Mouse (Mus musculus): ENCODE measurements at regions not wholly inside any gene's neighbourhood (a gene's known extent, or its start where the extent isn't known, plus 50 kb on each side); places are given as distances from the start of the nearest gene placed in this dataset.
A peak's percentile ranks its signal among the peaks of the same experiment; 100 is the strongest.

DNA sequence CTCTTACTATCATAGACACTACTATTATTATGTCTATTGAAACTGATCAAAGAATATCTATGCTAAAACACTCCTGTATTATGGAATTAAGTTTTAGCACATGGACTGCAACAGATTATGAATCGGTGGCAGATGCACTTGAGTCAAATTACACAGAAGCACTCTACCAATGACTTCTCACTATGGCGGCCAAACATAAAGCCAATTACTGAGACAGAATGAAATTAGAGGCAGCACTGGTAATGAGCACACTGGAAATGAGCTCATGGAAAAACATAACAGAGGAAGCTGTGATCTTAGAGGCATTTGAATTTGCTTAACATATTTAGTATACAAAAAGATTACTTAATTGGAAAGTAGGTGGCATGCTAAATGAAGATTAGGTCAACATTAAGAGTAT lies 512.8 kb downstream of the Gm43517 start:
- no peak overlapping the region for H3K4me3 ChIP-seq (replicated peaks; ENCODE audit: low read length)
- no peak overlapping the region for H3K27ac ChIP-seq (replicated peaks; ENCODE audit: low read depth, low read length)
- 87% methylated on average over 2 of the region's 2 CpGs for WGBS
- H3K4me1 ChIP-seq (ENCODE audit: control insufficient read depth, insufficient read depth, low read length): no peaks in the 10 kb centered on the region
- H3K4me2 ChIP-seq (replicated peaks; ENCODE audit: low read depth, low read length, severe bottlenecking): no peak overlapping the region
- no peaks in the 10 kb centered on the region for H3K27me3 ChIP-seq (ENCODE audit: control insufficient read depth, insufficient read depth, low read length)
- no peaks in the 10 kb centered on the region for H3K9me3 ChIP-seq (ENCODE audit: control insufficient read depth, low read length)
- no peak overlapping the region for H3K9ac ChIP-seq (ENCODE audit: low read depth, low read length, severe bottlenecking)
- no peaks in the 10 kb centered on the region for H3K36me3 ChIP-seq (ENCODE audit: control insufficient read depth, insufficient read depth, low read length)
- DNase-seq (ENCODE audit: low spot score): no peak
- ATAC-seq (ENCODE audit: low FRiP score, low read depth): no peak
- no peak for TF ChIP-seq POLR2A (IDR thresholded peaks at IDR 0.05; ENCODE audit: borderline replicate concordance, extremely low read depth, insufficient read depth, insufficient read length)

DNA sequence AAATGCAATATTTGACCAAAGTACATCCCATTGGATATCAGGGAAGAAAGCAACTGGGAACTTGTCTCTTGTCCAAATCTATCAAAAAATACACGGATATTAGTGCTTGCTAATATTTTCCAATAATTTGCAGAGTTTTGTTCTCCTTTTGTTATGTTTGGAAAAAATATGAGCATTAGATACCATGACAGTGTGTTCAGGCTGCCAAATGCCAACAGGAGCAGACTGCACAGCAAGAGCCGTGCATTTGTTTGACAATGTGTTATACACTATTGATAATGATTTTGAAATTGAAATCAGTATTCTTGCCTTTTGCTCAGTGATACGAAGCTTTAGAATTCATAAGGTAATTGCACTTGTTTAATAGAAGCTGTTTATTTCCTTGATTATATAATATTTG lies 530.7 kb downstream of the Gm43517 start:
- ATAC-seq (ENCODE audit: low FRiP score, low read depth): no peak
- no peak overlapping the region for H3K27ac ChIP-seq (replicated peaks; ENCODE audit: low read depth, low read length)

DNA sequence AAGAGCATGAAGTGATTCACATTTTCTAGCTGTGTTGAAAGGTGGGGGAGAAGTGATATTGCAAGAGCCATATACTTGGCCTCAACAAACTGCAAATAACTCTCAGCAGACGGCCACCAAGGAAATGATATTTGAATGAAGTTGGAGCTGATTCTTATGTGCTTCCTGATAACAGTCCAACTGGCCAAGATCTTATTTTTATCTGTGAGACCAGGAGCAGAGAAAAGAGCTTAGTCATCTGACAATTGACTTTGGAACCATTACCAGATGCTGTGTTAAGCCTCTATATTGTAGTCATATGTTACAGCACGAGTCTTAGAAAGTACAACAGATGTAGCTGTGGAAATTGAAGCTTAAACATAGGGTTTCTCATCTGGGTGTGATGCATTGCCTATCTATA lies 536.6 kb downstream of the Gm43517 start:
- DNase-seq (ENCODE audit: low spot score): peak; percentile 4
- no peak overlapping the region for H3K9ac ChIP-seq (ENCODE audit: low read depth, low read length, severe bottlenecking)
- WGBS: 48% methylated on average over 2 of the region's 2 CpGs

More for the DNA sequence above, 530.7 kb downstream of the Gm43517 start:
- no peak overlapping the region for H3K4me3 ChIP-seq (replicated peaks; ENCODE audit: low read length)
- no peaks in the 10 kb centered on the region for H3K4me1 ChIP-seq (ENCODE audit: control insufficient read depth, insufficient read depth, low read length)
- no peak overlapping the region for H3K4me2 ChIP-seq (replicated peaks; ENCODE audit: low read depth, low read length, severe bottlenecking)
- no peaks in the 10 kb centered on the region for H3K36me3 ChIP-seq (ENCODE audit: control insufficient read depth, insufficient read depth, low read length)
- no peak for DNase-seq (ENCODE audit: low spot score)
- H3K9me3 ChIP-seq (ENCODE audit: control insufficient read depth, low read length): no peaks in the 10 kb centered on the region
- H3K27me3 ChIP-seq (ENCODE audit: control insufficient read depth, insufficient read depth, low read length): no peaks in the 10 kb centered on the region
- no peak for TF ChIP-seq POLR2A (IDR thresholded peaks at IDR 0.05; ENCODE audit: borderline replicate concordance, extremely low read depth, insufficient read depth, insufficient read length)
- WGBS: 82% methylated on average over 3 of the region's 3 CpGs
- H3K9ac ChIP-seq (ENCODE audit: low read depth, low read length, severe bottlenecking): no peak overlapping the region

DNA sequence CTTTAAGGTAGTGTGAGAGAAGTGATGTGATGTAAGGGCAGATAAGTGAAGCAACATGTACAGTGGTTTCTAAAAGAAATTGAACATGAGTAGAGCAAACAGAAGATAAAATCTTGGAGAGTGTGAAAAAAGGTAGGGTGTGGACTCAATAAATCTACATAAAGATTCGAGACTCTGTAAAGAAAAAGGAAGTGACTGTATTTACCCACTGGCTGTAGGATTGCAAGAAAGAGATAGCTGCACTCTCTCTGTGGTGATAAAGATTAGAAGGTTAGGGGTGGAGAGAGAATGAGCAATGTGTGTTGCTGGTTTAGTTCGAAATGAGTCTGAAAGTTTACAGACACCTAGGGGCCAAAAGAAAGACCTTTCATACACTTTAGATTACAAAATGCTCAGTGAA lies 555.8 kb downstream of the Gm43517 start:
- WGBS: 61% methylated on average over 2 of the region's 2 CpGs
- H3K27ac ChIP-seq (replicated peaks; ENCODE audit: low read depth, low read length): no peak overlapping the region
- no peaks in the 10 kb centered on the region for H3K9me3 ChIP-seq (ENCODE audit: control insufficient read depth, low read length)
- H3K4me1 ChIP-seq (ENCODE audit: control insufficient read depth, insufficient read depth, low read length): no peaks in the 10 kb centered on the region
- no peaks in the 10 kb centered on the region for H3K36me3 ChIP-seq (ENCODE audit: control insufficient read depth, insufficient read depth, low read length)
- no peak for DNase-seq (ENCODE audit: low spot score)
- no peak for ATAC-seq (ENCODE audit: low FRiP score, low read depth)
- no peak overlapping the region for H3K9ac ChIP-seq (ENCODE audit: low read depth, low read length, severe bottlenecking)
- no peak for TF ChIP-seq POLR2A (IDR thresholded peaks at IDR 0.05; ENCODE audit: borderline replicate concordance, extremely low read depth, insufficient read depth, insufficient read length)
- H3K4me3 ChIP-seq (replicated peaks; ENCODE audit: low read length): no peak overlapping the region
- H3K4me2 ChIP-seq (replicated peaks; ENCODE audit: low read depth, low read length, severe bottlenecking): no peak overlapping the region
- no peaks in the 10 kb centered on the region for H3K27me3 ChIP-seq (ENCODE audit: control insufficient read depth, insufficient read depth, low read length)

More for the DNA sequence above, 536.6 kb downstream of the Gm43517 start:
- Histone ChIP-seq H3K27ac (replicated peaks; ENCODE audit: low read depth, low read length) (no peak overlapping the region), H3K27me3 (ENCODE audit: control insufficient read depth, insufficient read depth, low read length) (no peaks in the 10 kb centered on the region), H3K4me2 (replicated peaks; ENCODE audit: low read depth, low read length, severe bottlenecking) (no peak overlapping the region), H3K9me3 (ENCODE audit: control insufficient read depth, low read length) (no peaks in the 10 kb centered on the region), H3K4me3 (replicated peaks; ENCODE audit: low read length) (no peak overlapping the region), H3K4me1 (ENCODE audit: control insufficient read depth, insufficient read depth, low read length) (no peaks in the 10 kb centered on the region), H3K36me3 (ENCODE audit: control insufficient read depth, insufficient read depth, low read length) (no peaks in the 10 kb centered on the region)
- TF ChIP-seq POLR2A (IDR thresholded peaks at IDR 0.05; ENCODE audit: borderline replicate concordance, extremely low read depth, insufficient read depth, insufficient read length): no peak
- ATAC-seq (ENCODE audit: low FRiP score, low read depth): no peak

DNA sequence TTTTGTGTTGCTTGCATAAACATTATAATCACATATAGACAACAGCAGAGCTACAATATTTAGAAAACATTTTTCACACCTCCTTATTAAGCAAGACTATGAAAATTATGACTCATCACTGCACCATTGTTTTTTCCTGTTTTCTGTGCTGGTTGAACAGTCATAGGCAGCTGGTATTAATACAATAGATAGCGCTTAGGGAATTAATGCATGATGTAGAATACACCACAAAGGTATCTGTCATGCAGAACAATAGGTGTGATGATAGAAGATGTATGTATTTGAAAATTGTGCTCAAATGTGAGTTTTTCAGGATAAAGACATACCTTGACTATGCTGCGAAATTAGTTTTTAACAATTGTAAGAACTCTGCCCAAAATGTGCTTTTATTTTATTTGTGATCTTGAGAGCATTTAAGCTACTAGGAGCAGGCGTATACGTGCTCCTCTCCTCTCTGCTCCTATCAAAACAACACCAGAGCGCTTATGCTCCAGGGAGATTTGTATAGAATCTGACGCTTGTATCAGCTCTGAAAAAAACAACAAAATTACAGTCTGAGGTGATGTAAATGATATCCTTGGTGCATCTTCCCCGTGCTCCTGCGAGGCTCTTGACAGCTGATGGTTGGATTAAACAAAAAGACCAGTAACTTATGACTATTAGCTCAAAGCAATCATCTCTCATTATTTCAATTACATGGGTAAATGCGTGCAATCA lies 560.1 kb downstream of the Gm43517 start:
- no peak overlapping the region for H3K9ac ChIP-seq (ENCODE audit: low read depth, low read length, severe bottlenecking)
- H3K36me3 ChIP-seq (ENCODE audit: control insufficient read depth, insufficient read depth, low read length): no peaks in the 10 kb centered on the region
- no peak for TF ChIP-seq POLR2A (IDR thresholded peaks at IDR 0.05; ENCODE audit: borderline replicate concordance, extremely low read depth, insufficient read depth, insufficient read length)
- no peaks in the 10 kb centered on the region for H3K9me3 ChIP-seq (ENCODE audit: control insufficient read depth, low read length)
- ATAC-seq (ENCODE audit: low FRiP score, low read depth) (no peak), DNase-seq (ENCODE audit: low spot score) (no peak)
- no peaks in the 10 kb centered on the region for H3K27me3 ChIP-seq (ENCODE audit: control insufficient read depth, insufficient read depth, low read length)
- WGBS: 79% methylated on average over 9 of the region's 9 CpGs
- no peak overlapping the region for H3K4me3 ChIP-seq (replicated peaks; ENCODE audit: low read length)
- H3K4me2 ChIP-seq (replicated peaks; ENCODE audit: low read depth, low read length, severe bottlenecking): no peak overlapping the region
- no peak overlapping the region for H3K27ac ChIP-seq (replicated peaks; ENCODE audit: low read depth, low read length)
- no peaks in the 10 kb centered on the region for H3K4me1 ChIP-seq (ENCODE audit: control insufficient read depth, insufficient read depth, low read length)

Data from limb, embryonic 14.5 days (tissue).